Mouse (Mus musculus) limb, embryonic 13.5 days (tissue): ENCODE data around the gene Cyp2a12. TPM values are rescaled to one million over a fixed set of nuclear protein-coding genes. Genes with fewer than 3 reads are reported as not detected.
"Not testable (repeated sequence)": the region's sequence is repeated elsewhere in the genome, so short reads cannot be mapped to it uniquely, and the experiment has no call there.

Source experiments
- ATAC-seq: fragments of 200-750 bp; cut with Nextera tagmentation; 2 replicates; pipeline ENCODE4 v1.8.0; 2017; ENCODE audit warnings: low read depth, moderate number of reproducible peaks, moderate TSS enrichment; ENCODE audit not compliant: low FRiP score
- H3K27ac ChIP-seq: fragments of 300-500 bp; sonication (generic); 2 replicates; pipeline ENCODE4 v1.5.1; 2015; ENCODE audit warnings: inconsistent platforms, mild to moderate bottlenecking, moderate library complexity
- H3K27me3 ChIP-seq: fragments of 300-500 bp; sonication (generic); 2 replicates; pipeline ENCODE4 v1.6.1; 2015; ENCODE audit warnings: mild to moderate bottlenecking, inconsistent platforms
- H3K36me3 ChIP-seq: fragments of 300-500 bp; sonication (generic); 2 replicates; pipeline ENCODE4 v1.6.1; 2015; ENCODE audit warnings: inconsistent platforms, mild to moderate bottlenecking, moderate library complexity
- H3K4me1 ChIP-seq: fragments of 300-500 bp; sonication (generic); 2 replicates; pipeline ENCODE4 v1.6.1; 2015; ENCODE audit warnings: inconsistent platforms
- H3K4me2 ChIP-seq: fragments of 300-500 bp; sonication (generic); replicated peaks from 2 replicates; pipeline ENCODE4 v1.6.1; 2015; ENCODE audit warnings: inconsistent platforms, mild to moderate bottlenecking, moderate library complexity
- H3K4me3 ChIP-seq: fragments of 300-500 bp; sonication (generic); 2 replicates; pipeline ENCODE4 v1.5.1; 2015; ENCODE audit warnings: moderate library complexity, mild to moderate bottlenecking, inconsistent platforms
- H3K9ac ChIP-seq: fragments of 300-500 bp; sonication (generic); 2 replicates; pipeline ENCODE4 v1.6.1; 2015; ENCODE audit warnings: mild to moderate bottlenecking, inconsistent platforms
- H3K9me3 ChIP-seq: fragments of 300-500 bp; sonication (generic); 2 replicates; pipeline ENCODE4 v1.6.1; 2016; ENCODE audit warnings: inconsistent platforms
- WGBS: fragments of 180-500 bp; shearing (Covaris S2); methylation state at CpG from one replicate; pipeline ENCODE4 v1.1.7; 2015; 5-methylcytosine and 5-hydroxymethylcytosine counted together
- polyA plus RNA-seq: library from polyadenylated mRNA; unstranded; fragments of >200 nt; fragmentation: Nextera tagmentation; extraction: Ambion mirVana; gene quantifications from 2 replicates; pipeline ENCODE4 v1.2.1, GENCODE M21; 2015

The Cyp2a12 gene
- not detected in 2 replicates for polyA plus RNA-seq

- 82% methylated on average over 2 of the region's 2 CpGs for WGBS
- Histone ChIP-seq H3K36me3 (no peaks in the 10 kb centered on the region), H3K9ac (no peak within 1 kb of the TSS), H3K4me1 (no peaks in the 10 kb centered on the region), H3K27ac (no peak within 1 kb of the TSS), H3K4me2 (no peak within 1 kb of the TSS), H3K27me3 (no peaks in the 10 kb centered on the region), H3K9me3 (no peaks in the 10 kb centered on the region), H3K4me3 (no peak within 1 kb of the TSS)
- ATAC-seq, result no peak
Observed at GRCm38 (mm10) chr7:27028789-27029188, at the start of gene Cyp2a12. TSS of gene Cyp2a12 (plus strand) at chr7:27029081.

- WGBS, result 76% methylated on average over 2 of the region's 2 CpGs
- not testable (repeated sequence) for H3K4me1 ChIP-seq, ATAC-seq, H3K36me3 ChIP-seq, H3K27me3 ChIP-seq, H3K9me3 ChIP-seq, H3K27ac ChIP-seq, H3K4me3 ChIP-seq, H3K4me2 ChIP-seq, H3K9ac ChIP-seq
Observed at GRCm38 (mm10) chr7:26981464-26981863, 47.4 kb upstream of the Cyp2a12 start.

GRCm38 (mm10) chr7:26981937-26982336 is 46.9 kb upstream of the Cyp2a12 start:
- H3K27me3 ChIP-seq, H3K36me3 ChIP-seq, H3K4me1 ChIP-seq, ATAC-seq, H3K27ac ChIP-seq, H3K4me3 ChIP-seq, H3K9ac ChIP-seq, H3K9me3 ChIP-seq, H3K4me2 ChIP-seq: not testable (repeated sequence)
- WGBS, result 82% methylated on average over 1 of the region's 1 CpGs

- Histone ChIP-seq H3K9me3 (no peaks in the 10 kb centered on the region), H3K36me3 (no peaks in the 10 kb centered on the region), H3K27me3 (no peaks in the 10 kb centered on the region), H3K9ac (no peak overlapping the region), H3K4me3 (no peak overlapping the region), H3K4me2 (no peak overlapping the region), H3K27ac (no peak overlapping the region), H3K4me1 (no peaks in the 10 kb centered on the region)
- no peak for ATAC-seq
- WGBS, result 26% methylated on average over 1 of the region's 1 CpGs
Observed at GRCm38 (mm10) chr7:26982551-26982950, 46.3 kb upstream of the Cyp2a12 start.

GRCm38 (mm10) chr7:26983151-26983550 is 45.7 kb upstream of the Cyp2a12 start:
- not testable (repeated sequence) for H3K4me3 ChIP-seq, H3K4me1 ChIP-seq, H3K4me2 ChIP-seq, H3K27me3 ChIP-seq, ATAC-seq, H3K9ac ChIP-seq, H3K9me3 ChIP-seq, H3K36me3 ChIP-seq, H3K27ac ChIP-seq
- WGBS, result 28% methylated on average over 1 of the region's 1 CpGs

GRCm38 (mm10) chr7:27026581-27026980 is 2.3 kb upstream of the Cyp2a12 start:
- H3K9ac ChIP-seq, ATAC-seq, H3K4me2 ChIP-seq, H3K27me3 ChIP-seq, H3K27ac ChIP-seq, H3K36me3 ChIP-seq, H3K4me3 ChIP-seq, H3K9me3 ChIP-seq, H3K4me1 ChIP-seq: not testable (repeated sequence)

GRCm38 (mm10) chr7:27048886-27049285 is 20.0 kb downstream of the Cyp2a12 start:
- ATAC-seq, H3K4me3 ChIP-seq, H3K4me2 ChIP-seq, H3K4me1 ChIP-seq, H3K27ac ChIP-seq, H3K9me3 ChIP-seq, H3K36me3 ChIP-seq, H3K27me3 ChIP-seq, H3K9ac ChIP-seq: not testable (repeated sequence)
- WGBS, result 67% methylated on average over 1 of the region's 1 CpGs

GRCm38 (mm10) chr7:27059333-27059732 is 30.5 kb downstream of the Cyp2a12 start:
- H3K36me3 ChIP-seq, H3K27me3 ChIP-seq, H3K4me2 ChIP-seq, H3K4me1 ChIP-seq, H3K4me3 ChIP-seq, H3K9me3 ChIP-seq, ATAC-seq, H3K9ac ChIP-seq, H3K27ac ChIP-seq: not testable (repeated sequence)
- 90% methylated on average over 2 of the region's 2 CpGs for WGBS

GRCm38 (mm10) chr7:27059896-27060295 is 31.0 kb downstream of the Cyp2a12 start:
- not testable (repeated sequence) for H3K36me3 ChIP-seq, H3K9ac ChIP-seq, H3K4me1 ChIP-seq, H3K9me3 ChIP-seq, H3K27me3 ChIP-seq, H3K4me3 ChIP-seq, H3K27ac ChIP-seq, H3K4me2 ChIP-seq, ATAC-seq

- Histone ChIP-seq H3K4me2 (no peak overlapping the region), H3K4me3 (no peak overlapping the region), H3K36me3 (no peaks in the 10 kb centered on the region), H3K9me3 (no peaks in the 10 kb centered on the region), H3K9ac (no peak overlapping the region), H3K27me3 (no peaks in the 10 kb centered on the region), H3K4me1 (peaks cover 4% of the 10 kb centered on the region; the same call in 1 of the 2 replicates), H3K27ac (no peak overlapping the region)
- WGBS, result 63% methylated on average over 1 of the region's 1 CpGs
- no peak for ATAC-seq
Observed at GRCm38 (mm10) chr7:27078641-27079040, 49.8 kb downstream of the Cyp2a12 start.

- Histone ChIP-seq H3K27ac (peak overlapping the region; percentile 48; the same call in 1 of the 2 replicates), H3K36me3 (no peaks in the 10 kb centered on the region)
- 19% methylated on average over 2 of the region's 2 CpGs for WGBS
Observed at GRCm38 (mm10) chr7:27081625-27082024, 52.7 kb downstream of the Cyp2a12 start.

More at GRCm38 (mm10) chr7:27081625-27082024, 52.7 kb downstream of the Cyp2a12 start:
- no peak overlapping the region for H3K9ac ChIP-seq
- H3K4me1 ChIP-seq, result peaks cover 4% of the 10 kb centered on the region; the same call in 1 of the 2 replicates
- H3K9me3 ChIP-seq, result no peaks in the 10 kb centered on the region
- H3K4me3 ChIP-seq, result no peak overlapping the region
- no peaks in the 10 kb centered on the region for H3K27me3 ChIP-seq
- no peak overlapping the region for H3K4me2 ChIP-seq
- ATAC-seq, result peak; percentile 81
